Mouse (Mus musculus): ENCODE measurements around the gene Agpat3. TPM values are rescaled to one million over a fixed set of nuclear protein-coding genes. Genes with fewer than 3 reads are reported as not detected.

Agpat3 gene
- polyA plus RNA-seq, 2 experiments, result 83.0 to 111 TPM

DNA sequence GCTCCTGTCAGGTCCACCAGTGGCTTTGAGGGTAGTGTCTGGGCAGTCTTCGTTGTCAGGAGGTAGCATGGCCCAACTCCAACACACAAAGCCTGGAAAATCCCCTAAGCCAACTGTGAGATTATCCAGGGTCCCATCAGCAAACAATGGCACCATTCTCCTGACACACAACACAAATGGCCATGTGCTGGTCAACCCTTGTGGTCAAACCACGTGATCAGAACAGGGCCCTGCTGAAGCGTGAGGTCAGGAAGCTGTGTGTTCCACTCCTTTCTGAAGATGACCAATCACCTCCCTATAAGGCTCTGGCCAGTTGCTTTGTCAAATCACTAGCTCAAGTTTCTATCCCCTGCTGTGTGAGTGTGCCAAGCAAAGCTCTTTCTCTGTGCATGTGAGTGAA lies 47.3 kb downstream of the Agpat3 start:
- no peak overlapping the region for H3K4me2 ChIP-seq (replicated peaks; ENCODE audit: low read depth, low read length, severe bottlenecking)
- H3K4me3 ChIP-seq (replicated peaks; ENCODE audit: low read length), result no peak overlapping the region
- no peak for TF ChIP-seq POLR2A (IDR thresholded peaks at IDR 0.05; ENCODE audit: borderline replicate concordance, extremely low read depth, insufficient read depth, insufficient read length)
- no peaks in the 10 kb centered on the region for H3K9me3 ChIP-seq (ENCODE audit: control insufficient read depth, low read length)
- ATAC-seq (ENCODE audit: low FRiP score, low read depth), result peak; percentile 64
- H3K27me3 ChIP-seq (ENCODE audit: control insufficient read depth, insufficient read depth, low read length), result no peaks in the 10 kb centered on the region
- WGBS, result 69% methylated on average over 3 of the region's 3 CpGs
- H3K9ac ChIP-seq (ENCODE audit: low read depth, low read length, severe bottlenecking), result no peak overlapping the region
- no peaks in the 10 kb centered on the region for H3K36me3 ChIP-seq (ENCODE audit: control insufficient read depth, insufficient read depth, low read length)
- DNase-seq (ENCODE audit: low spot score), result no peak
- no peaks in the 10 kb centered on the region for H3K4me1 ChIP-seq (ENCODE audit: control insufficient read depth, insufficient read depth, low read length)
- no peak overlapping the region for H3K27ac ChIP-seq (replicated peaks; ENCODE audit: low read depth, low read length)

DNA sequence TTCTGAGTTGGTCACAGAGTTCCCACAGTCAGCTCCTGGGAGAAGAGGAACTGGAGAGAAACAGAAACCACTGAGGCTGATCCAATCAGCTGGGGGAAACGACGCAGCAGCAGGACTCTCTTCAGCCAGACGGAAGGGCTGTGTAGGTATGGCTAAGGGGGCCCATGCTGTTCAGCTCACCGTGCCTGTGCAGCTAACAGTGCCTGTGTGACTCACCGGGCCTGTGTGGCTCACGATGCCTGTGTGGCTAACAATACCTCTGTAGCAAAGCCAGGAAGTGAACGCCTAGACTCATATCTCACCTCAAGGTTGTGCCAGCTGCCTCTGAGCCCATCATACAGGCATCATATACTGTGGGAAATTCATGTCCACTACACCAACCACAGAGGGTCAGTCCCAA lies 48.6 kb downstream of the Agpat3 start:
- TF ChIP-seq POLR2A (IDR thresholded peaks at IDR 0.05; ENCODE audit: borderline replicate concordance, extremely low read depth, insufficient read depth, insufficient read length), result no peak
- Histone ChIP-seq H3K9me3 (ENCODE audit: control insufficient read depth, low read length) (no peaks in the 10 kb centered on the region), H3K36me3 (ENCODE audit: control insufficient read depth, insufficient read depth, low read length) (no peaks in the 10 kb centered on the region; the same call in 1 of the 2 replicates), H3K27me3 (ENCODE audit: control insufficient read depth, insufficient read depth, low read length) (no peaks in the 10 kb centered on the region), H3K4me3 (replicated peaks; ENCODE audit: low read length) (no peak overlapping the region), H3K4me1 (ENCODE audit: control insufficient read depth, insufficient read depth, low read length) (0 out of 2 replicates have a peak, but pooled peaks cover under 1% of the 10 kb centered on the region), H3K4me2 (replicated peaks; ENCODE audit: low read depth, low read length, severe bottlenecking) (no peak overlapping the region), H3K27ac (replicated peaks; ENCODE audit: low read depth, low read length) (no peak overlapping the region), H3K9ac (ENCODE audit: low read depth, low read length, severe bottlenecking) (no peak overlapping the region)
- WGBS, result 82% methylated on average over 7 of the region's 7 CpGs
- DNase-seq (ENCODE audit: low spot score) (no peak), ATAC-seq (ENCODE audit: low FRiP score, low read depth) (no peak)

DNA sequence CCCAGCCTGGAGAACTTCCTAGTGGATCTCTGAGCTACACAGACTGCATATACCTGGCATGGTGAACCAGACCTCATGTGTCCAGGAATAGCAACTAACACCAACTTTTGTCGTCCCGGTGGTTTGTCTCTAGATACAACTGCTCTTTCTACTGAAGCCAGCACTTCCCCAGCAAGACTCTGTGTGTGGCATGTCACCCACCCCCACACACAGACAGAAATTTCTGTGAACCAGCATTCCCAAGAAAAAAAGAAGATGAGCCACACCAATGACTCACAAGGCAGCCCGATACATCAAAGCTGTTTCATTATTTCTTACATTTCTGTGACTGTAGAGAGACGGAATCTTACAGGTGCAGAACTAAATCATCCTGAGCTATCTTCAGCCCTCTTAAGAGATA lies 52.2 kb downstream of the Agpat3 start:
- WGBS, result 93% methylated on average over 4 of the region's 4 CpGs
- Histone ChIP-seq H3K9me3 (ENCODE audit: control insufficient read depth, low read length) (no peaks in the 10 kb centered on the region), H3K27ac (replicated peaks; ENCODE audit: low read depth, low read length) (no peak overlapping the region), H3K4me2 (replicated peaks; ENCODE audit: low read depth, low read length, severe bottlenecking) (no peak overlapping the region), H3K4me1 (ENCODE audit: control insufficient read depth, insufficient read depth, low read length) (peaks cover 12% of the 10 kb centered on the region; the same call in 1 of the 2 replicates), H3K4me3 (replicated peaks; ENCODE audit: low read length) (no peak overlapping the region), H3K36me3 (ENCODE audit: control insufficient read depth, insufficient read depth, low read length) (no peaks in the 10 kb centered on the region; the same call in 1 of the 2 replicates), H3K9ac (ENCODE audit: low read depth, low read length, severe bottlenecking) (no peak overlapping the region), H3K27me3 (ENCODE audit: control insufficient read depth, insufficient read depth, low read length) (no peaks in the 10 kb centered on the region)
- DNase-seq (ENCODE audit: low spot score), result no peak
- TF ChIP-seq POLR2A (IDR thresholded peaks at IDR 0.05; ENCODE audit: borderline replicate concordance, extremely low read depth, insufficient read depth, insufficient read length), result no peak
- ATAC-seq (ENCODE audit: low FRiP score, low read depth), result no peak

DNA sequence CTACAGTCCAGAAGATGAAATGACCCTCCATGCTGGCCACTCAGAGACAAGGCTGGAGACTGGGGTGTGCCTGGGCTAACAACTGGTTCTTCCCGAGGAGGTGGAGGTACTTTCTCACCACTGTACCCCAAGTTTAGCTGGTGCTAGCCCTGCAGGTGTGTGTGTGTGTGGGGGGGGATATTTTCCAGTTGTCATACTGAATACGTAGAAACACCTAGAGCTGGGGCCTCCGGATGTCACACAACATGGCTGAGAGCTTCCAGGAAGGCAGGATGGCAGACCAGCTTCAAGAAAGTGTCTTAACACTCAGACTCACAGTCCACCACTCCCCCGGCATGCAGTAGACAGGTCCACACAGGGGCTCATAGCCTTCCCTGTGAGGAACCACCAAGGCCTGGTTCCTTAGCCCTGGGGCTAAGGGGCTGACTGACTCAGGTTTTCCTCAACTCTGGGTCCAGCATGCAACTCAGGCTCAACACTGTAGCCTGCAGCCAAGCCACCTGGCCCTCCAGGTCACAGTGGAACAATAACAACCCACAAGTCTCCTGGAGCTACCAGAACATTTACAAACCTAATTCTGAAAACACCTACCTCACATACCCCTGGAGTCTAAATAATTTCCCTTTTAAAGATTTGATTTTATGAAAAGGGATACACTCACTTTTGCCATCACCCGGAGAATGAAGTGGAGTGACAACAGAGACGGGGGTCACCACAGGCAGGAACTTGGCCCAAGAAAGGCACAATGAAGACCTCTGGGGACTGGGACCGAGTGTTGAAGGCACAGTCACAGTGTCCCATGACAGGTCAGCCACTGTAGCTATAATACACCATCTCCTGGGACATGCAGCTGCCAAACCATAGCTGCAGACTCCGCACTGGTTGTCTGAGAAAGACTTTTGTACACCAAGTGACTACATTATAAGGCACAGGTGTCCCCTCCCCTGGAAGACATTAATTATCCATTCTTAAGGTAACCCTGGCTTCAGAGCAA lies 53.3 kb downstream of the Agpat3 start:
- Histone ChIP-seq H3K9ac (ENCODE audit: low read depth, low read length, severe bottlenecking) (no peak overlapping the region), H3K9me3 (ENCODE audit: control insufficient read depth, low read length) (no peaks in the 10 kb centered on the region), H3K4me3 (replicated peaks; ENCODE audit: low read length) (no peak overlapping the region), H3K27me3 (ENCODE audit: control insufficient read depth, insufficient read depth, low read length) (no peaks in the 10 kb centered on the region), H3K36me3 (ENCODE audit: control insufficient read depth, insufficient read depth, low read length) (no peaks in the 10 kb centered on the region; the same call in 1 of the 2 replicates), H3K4me2 (replicated peaks; ENCODE audit: low read depth, low read length, severe bottlenecking) (no peak overlapping the region; the same call in 1 of the 2 replicates), H3K27ac (replicated peaks; ENCODE audit: low read depth, low read length) (peak overlapping the region; percentile 66), H3K4me1 (ENCODE audit: control insufficient read depth, insufficient read depth, low read length) (peaks cover 15% of the 10 kb centered on the region; the same call in 1 of the 2 replicates)
- no peak for DNase-seq (ENCODE audit: low spot score)
- 86% methylated on average over 8 of the region's 8 CpGs for WGBS
- no peak for ATAC-seq (ENCODE audit: low FRiP score, low read depth)
- TF ChIP-seq POLR2A (IDR thresholded peaks at IDR 0.05; ENCODE audit: borderline replicate concordance, extremely low read depth, insufficient read depth, insufficient read length), result no peak

DNA sequence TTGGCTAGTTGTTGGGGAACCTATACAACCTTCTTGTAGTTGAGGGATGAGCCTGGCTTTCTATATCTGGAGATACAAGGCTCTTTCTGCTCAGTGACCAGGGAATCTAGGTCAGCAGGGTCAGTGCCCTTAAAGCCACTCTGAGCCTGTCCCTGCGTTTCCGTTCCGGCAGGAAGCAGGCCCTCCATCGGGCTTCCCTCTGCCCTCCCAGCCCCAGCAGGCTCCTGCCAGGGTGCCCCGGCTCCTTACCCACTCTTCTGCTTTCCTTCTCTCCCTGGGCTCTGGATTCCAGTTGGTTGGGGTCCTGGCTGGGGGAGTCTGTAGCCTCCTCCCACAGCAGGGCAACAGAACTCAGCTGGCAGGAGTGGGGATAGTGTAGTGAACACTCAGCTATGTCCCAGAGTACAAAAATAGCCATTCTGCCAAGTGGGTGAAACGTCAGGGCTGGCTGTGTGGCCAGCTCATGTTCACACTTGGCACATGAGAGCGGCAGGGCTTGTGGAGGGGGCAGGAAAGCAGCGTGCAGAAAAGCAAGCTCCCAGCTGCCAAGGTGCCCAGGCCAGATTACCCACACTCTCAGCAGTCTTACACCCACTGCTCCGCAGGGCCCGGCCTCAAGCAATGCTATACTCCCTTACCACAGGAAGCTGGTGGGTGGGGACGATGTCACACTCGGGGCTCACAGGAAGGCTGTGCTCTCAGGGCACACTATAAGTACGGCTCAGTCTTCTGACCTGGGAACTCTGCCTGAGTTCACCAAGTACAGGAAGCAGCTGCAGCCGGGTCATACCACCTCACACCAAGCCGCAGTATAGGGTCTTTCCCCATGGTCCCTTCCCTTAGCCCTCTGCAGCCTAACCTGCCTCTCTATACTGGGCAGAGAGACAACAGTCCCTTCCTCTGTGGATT lies 54.5 kb downstream of the Agpat3 start:
- peak overlapping the region; percentile 34 for H3K9ac ChIP-seq (ENCODE audit: low read depth, low read length, severe bottlenecking)
- H3K4me2 ChIP-seq (replicated peaks; ENCODE audit: low read depth, low read length, severe bottlenecking), result no peak overlapping the region; the same call in 1 of the 2 replicates

More for the DNA sequence above, 54.5 kb downstream of the Agpat3 start:
- TF ChIP-seq POLR2A (IDR thresholded peaks at IDR 0.05; ENCODE audit: borderline replicate concordance, extremely low read depth, insufficient read depth, insufficient read length), result no peak
- ATAC-seq (ENCODE audit: low FRiP score, low read depth), result peak; percentile 77
- no peaks in the 10 kb centered on the region for H3K27me3 ChIP-seq (ENCODE audit: control insufficient read depth, insufficient read depth, low read length)
- 62% methylated on average over 15 of the region's 15 CpGs for WGBS
- no peaks in the 10 kb centered on the region; the same call in 1 of the 2 replicates for H3K36me3 ChIP-seq (ENCODE audit: control insufficient read depth, insufficient read depth, low read length)
- H3K4me1 ChIP-seq (ENCODE audit: control insufficient read depth, insufficient read depth, low read length), result peaks cover 15% of the 10 kb centered on the region; the same call in 1 of the 2 replicates
- peak overlapping the region; percentile 66 for H3K27ac ChIP-seq (replicated peaks; ENCODE audit: low read depth, low read length)
- peak; percentile 48 for DNase-seq (ENCODE audit: low spot score)
- H3K4me3 ChIP-seq (replicated peaks; ENCODE audit: low read length), result no peak overlapping the region
- H3K9me3 ChIP-seq (ENCODE audit: control insufficient read depth, low read length), result no peaks in the 10 kb centered on the region

Data from limb, embryonic 14.5 days (tissue).